Mouse (Mus musculus): ENCODE results near the gene Il12b. TPM values are rescaled to one million over a fixed set of nuclear protein-coding genes. Genes with fewer than 3 reads are reported as not detected.
A peak's percentile ranks its signal among the peaks of the same experiment; 100 is the strongest.
"Not testable (repeated sequence)": the region's sequence is repeated elsewhere in the genome, so short reads cannot be mapped to it uniquely, and the experiment has no call there.

Il12b gene
- polyA plus RNA-seq, 2 experiments = 0.06 to 0.26 TPM

GRCm38 (mm10) chr11:44427951-44428350 is 28.1 kb downstream of the Il12b start:
- 76% methylated on average over 2 of the region's 2 CpGs for WGBS
- Histone ChIP-seq H3K27ac (replicated peaks; ENCODE audit: low read depth, low read length) (no peak overlapping the region), H3K9ac (ENCODE audit: low read depth, low read length, severe bottlenecking) (no peak overlapping the region), H3K4me3 (replicated peaks; ENCODE audit: low read length) (no peak overlapping the region), H3K9me3 (ENCODE audit: control insufficient read depth, low read length) (no peaks in the 10 kb centered on the region), H3K4me2 (replicated peaks; ENCODE audit: low read depth, low read length, severe bottlenecking) (no peak overlapping the region), H3K27me3 (ENCODE audit: control insufficient read depth, insufficient read depth, low read length) (no peaks in the 10 kb centered on the region), H3K36me3 (ENCODE audit: control insufficient read depth, insufficient read depth, low read length) (no peaks in the 10 kb centered on the region), H3K4me1 (ENCODE audit: control insufficient read depth, insufficient read depth, low read length) (peaks cover 13% of the 10 kb centered on the region)
- DNase-seq (ENCODE audit: low spot score) = no peak
- no peak for TF ChIP-seq POLR2A (IDR thresholded peaks at IDR 0.05; ENCODE audit: borderline replicate concordance, extremely low read depth, insufficient read depth, insufficient read length)
- no peak for ATAC-seq (ENCODE audit: low FRiP score, low read depth)

GRCm38 (mm10) chr11:44430036-44430435 is 30.2 kb downstream of the Il12b start:
- Histone ChIP-seq H3K4me1 (ENCODE audit: control insufficient read depth, insufficient read depth, low read length) (0 out of 2 replicates have a peak, but pooled peaks cover under 1% of the 10 kb centered on the region), H3K9ac (ENCODE audit: low read depth, low read length, severe bottlenecking) (no peak overlapping the region), H3K27me3 (ENCODE audit: control insufficient read depth, insufficient read depth, low read length) (no peaks in the 10 kb centered on the region), H3K36me3 (ENCODE audit: control insufficient read depth, insufficient read depth, low read length) (no peaks in the 10 kb centered on the region), H3K4me2 (replicated peaks; ENCODE audit: low read depth, low read length, severe bottlenecking) (no peak overlapping the region), H3K4me3 (replicated peaks; ENCODE audit: low read length) (no peak overlapping the region), H3K27ac (replicated peaks; ENCODE audit: low read depth, low read length) (no peak overlapping the region), H3K9me3 (ENCODE audit: control insufficient read depth, low read length) (no peaks in the 10 kb centered on the region)
- DNase-seq (ENCODE audit: low spot score) = no peak
- ATAC-seq (ENCODE audit: low FRiP score, low read depth) = no peak
- WGBS = 78% methylated on average over 3 of the region's 3 CpGs
- no peak for TF ChIP-seq POLR2A (IDR thresholded peaks at IDR 0.05; ENCODE audit: borderline replicate concordance, extremely low read depth, insufficient read depth, insufficient read length)

GRCm38 (mm10) chr11:44437786-44438185 is 37.9 kb downstream of the Il12b start:
- H3K4me1 ChIP-seq (ENCODE audit: control insufficient read depth, insufficient read depth, low read length) = no peaks in the 10 kb centered on the region
- H3K9ac ChIP-seq (ENCODE audit: low read depth, low read length, severe bottlenecking) = no peak overlapping the region
- no peaks in the 10 kb centered on the region for H3K27me3 ChIP-seq (ENCODE audit: control insufficient read depth, insufficient read depth, low read length)
- H3K4me2 ChIP-seq (replicated peaks; ENCODE audit: low read depth, low read length, severe bottlenecking) = no peak overlapping the region
- DNase-seq (ENCODE audit: low spot score) (no peak), ATAC-seq (ENCODE audit: low FRiP score, low read depth) (no peak)
- WGBS = 93% methylated on average over 6 of the region's 6 CpGs
- H3K9me3 ChIP-seq (ENCODE audit: control insufficient read depth, low read length) = no peaks in the 10 kb centered on the region
- H3K36me3 ChIP-seq (ENCODE audit: control insufficient read depth, insufficient read depth, low read length) = no peaks in the 10 kb centered on the region
- no peak overlapping the region for H3K4me3 ChIP-seq (replicated peaks; ENCODE audit: low read length)
- no peak overlapping the region for H3K27ac ChIP-seq (replicated peaks; ENCODE audit: low read depth, low read length)
- no peak for TF ChIP-seq POLR2A (IDR thresholded peaks at IDR 0.05; ENCODE audit: borderline replicate concordance, extremely low read depth, insufficient read depth, insufficient read length)

- DNase-seq (ENCODE audit: low spot score) (no peak), ATAC-seq (ENCODE audit: low FRiP score, low read depth) (no peak)
- Histone ChIP-seq H3K9ac (ENCODE audit: low read depth, low read length, severe bottlenecking) (no peak overlapping the region), H3K9me3 (ENCODE audit: control insufficient read depth, low read length) (no peaks in the 10 kb centered on the region), H3K27ac (replicated peaks; ENCODE audit: low read depth, low read length) (no peak overlapping the region), H3K4me2 (replicated peaks; ENCODE audit: low read depth, low read length, severe bottlenecking) (no peak overlapping the region), H3K4me1 (ENCODE audit: control insufficient read depth, insufficient read depth, low read length) (no peaks in the 10 kb centered on the region), H3K4me3 (replicated peaks; ENCODE audit: low read length) (no peak overlapping the region), H3K36me3 (ENCODE audit: control insufficient read depth, insufficient read depth, low read length) (peaks cover 9% of the 10 kb centered on the region; the same call in 1 of the 2 replicates), H3K27me3 (ENCODE audit: control insufficient read depth, insufficient read depth, low read length) (no peaks in the 10 kb centered on the region)
- no peak for TF ChIP-seq POLR2A (IDR thresholded peaks at IDR 0.05; ENCODE audit: borderline replicate concordance, extremely low read depth, insufficient read depth, insufficient read length)
These were observed 51.2 kb downstream of the Il12b start for GRCm38 (mm10) chr11:44451046-44451445.

GRCm38 (mm10) chr11:44452016-44452415 is 52.2 kb downstream of the Il12b start:
- not testable (repeated sequence) for ATAC-seq (ENCODE audit: low FRiP score, low read depth); H3K4me1 ChIP-seq (ENCODE audit: control insufficient read depth, insufficient read depth, low read length); H3K4me2 ChIP-seq (replicated peaks; ENCODE audit: low read depth, low read length, severe bottlenecking); DNase-seq (ENCODE audit: low spot score); H3K27me3 ChIP-seq (ENCODE audit: control insufficient read depth, insufficient read depth, low read length); H3K4me3 ChIP-seq (replicated peaks; ENCODE audit: low read length); H3K9ac ChIP-seq (ENCODE audit: low read depth, low read length, severe bottlenecking); H3K9me3 ChIP-seq (ENCODE audit: control insufficient read depth, low read length); H3K27ac ChIP-seq (replicated peaks; ENCODE audit: low read depth, low read length)
- 93% methylated on average over 5 of the region's 5 CpGs for WGBS
- peaks cover 17% of the 10 kb centered on the region for H3K36me3 ChIP-seq (ENCODE audit: control insufficient read depth, insufficient read depth, low read length)

GRCm38 (mm10) chr11:44453423-44453822 is 53.6 kb downstream of the Il12b start:
- Histone ChIP-seq H3K4me2 (replicated peaks; ENCODE audit: low read depth, low read length, severe bottlenecking) (no peak overlapping the region), H3K4me3 (replicated peaks; ENCODE audit: low read length) (no peak overlapping the region), H3K9ac (ENCODE audit: low read depth, low read length, severe bottlenecking) (no peak overlapping the region), H3K27me3 (ENCODE audit: control insufficient read depth, insufficient read depth, low read length) (no peaks in the 10 kb centered on the region), H3K27ac (replicated peaks; ENCODE audit: low read depth, low read length) (no peak overlapping the region), H3K9me3 (ENCODE audit: control insufficient read depth, low read length) (no peaks in the 10 kb centered on the region), H3K36me3 (ENCODE audit: control insufficient read depth, insufficient read depth, low read length) (peaks cover 26% of the 10 kb centered on the region), H3K4me1 (ENCODE audit: control insufficient read depth, insufficient read depth, low read length) (no peaks in the 10 kb centered on the region)
- no peak for ATAC-seq (ENCODE audit: low FRiP score, low read depth)
- 63% methylated on average over 2 of the region's 2 CpGs for WGBS
- TF ChIP-seq POLR2A (IDR thresholded peaks at IDR 0.05; ENCODE audit: borderline replicate concordance, extremely low read depth, insufficient read depth, insufficient read length) = no peak
- DNase-seq (ENCODE audit: low spot score) = peak; percentile 61
